Mouse (Mus musculus) effector memory CD4-positive, alpha-beta T cell, adult 7 months (primary cell): ENCODE data around the gene Dnajc22. TPM values are rescaled to one million over a fixed set of nuclear protein-coding genes. Genes with fewer than 3 reads are reported as not detected.

Experiments
- polyA plus RNA-seq: library from polyadenylated mRNA; unstranded; fragments of 100-300 nt; shearing (Covaris generic); gene quantifications from one replicate; pipeline ENCODE4 v1.2.1, GENCODE M21; 2017

Dnajc22 gene
- polyA plus RNA-seq: 0.33 TPM

DNA sequence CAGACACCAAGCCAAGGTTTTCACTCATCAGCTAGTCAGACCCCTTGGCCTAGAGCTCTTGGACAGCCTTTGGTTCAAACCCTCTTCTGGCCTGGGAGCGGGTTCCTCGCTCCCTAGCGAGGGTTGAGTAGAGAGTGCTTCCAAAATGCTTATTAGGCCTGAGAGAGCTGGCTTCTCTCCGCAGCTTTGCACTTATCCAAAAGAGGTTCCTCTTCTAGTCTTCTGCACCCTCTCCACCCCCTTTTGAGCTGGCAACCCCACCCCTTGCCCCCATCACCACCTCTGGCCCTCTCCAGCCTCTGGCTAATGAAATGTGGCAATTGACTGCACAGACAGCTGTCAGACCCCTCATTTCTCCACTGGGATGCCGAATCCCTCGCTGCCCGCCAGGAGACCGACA, at the start of gene Dnajc22:
Gene Dnajc22, plus strand, starts transcription at position 301 of the 400 bp plus-strand sequence.

DNA sequence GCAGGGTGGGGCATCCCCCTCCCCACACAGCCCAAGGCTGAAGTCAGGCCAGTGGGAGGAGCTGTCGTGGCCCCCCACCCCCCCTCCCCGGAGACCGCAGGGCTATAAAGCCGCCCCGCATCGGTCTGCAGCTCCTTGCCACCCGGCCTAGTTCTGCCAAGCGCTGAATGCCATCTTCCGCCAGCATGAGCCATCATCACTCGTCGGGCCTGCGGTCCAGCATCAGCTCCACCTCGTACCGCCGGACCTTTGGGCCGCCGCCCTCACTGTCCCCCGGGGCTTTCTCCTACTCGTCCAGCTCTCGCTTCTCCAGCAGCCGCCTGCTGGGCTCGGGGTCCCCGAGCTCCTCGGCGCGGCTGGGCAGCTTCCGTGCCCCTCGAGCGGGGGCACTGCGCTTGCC, 37.9 kb upstream of the Dnajc22 start, which contains the start of gene Prph:
Gene Prph, plus strand, starts transcription at position 135 of the 400 bp plus-strand sequence.

DNA sequence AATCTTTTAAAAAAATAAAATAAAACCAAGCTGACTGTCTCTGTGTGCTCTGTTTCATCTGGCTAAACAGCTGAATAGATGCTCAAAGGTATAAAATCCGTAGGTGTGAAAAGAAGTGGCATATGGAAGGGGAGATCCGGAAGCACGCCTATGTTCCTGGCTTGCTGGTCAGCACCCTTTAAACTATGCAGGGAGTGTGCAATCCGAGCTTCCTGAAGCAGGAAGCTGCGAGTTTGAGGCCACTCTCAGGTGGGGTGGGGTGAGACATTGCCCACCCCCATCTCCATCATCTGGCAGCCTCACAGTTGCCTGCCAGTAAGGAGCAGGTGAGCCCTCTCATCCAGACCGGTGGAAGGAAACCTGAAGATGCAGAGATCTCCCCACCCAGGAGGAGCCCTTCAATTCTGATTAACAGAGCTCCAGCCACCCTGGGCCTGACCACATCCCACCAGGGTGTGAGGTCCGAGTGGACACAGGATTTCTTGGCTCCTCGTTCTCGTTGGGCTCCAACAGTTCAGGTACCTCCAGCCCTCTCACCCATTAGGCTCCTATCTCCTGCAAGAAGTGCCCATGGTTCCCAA, 18.9 kb upstream of the Dnajc22 start, which contains the start of gene Troap:
Gene Troap, plus strand, starts transcription at position 557 of the 581 bp plus-strand sequence.

DNA sequence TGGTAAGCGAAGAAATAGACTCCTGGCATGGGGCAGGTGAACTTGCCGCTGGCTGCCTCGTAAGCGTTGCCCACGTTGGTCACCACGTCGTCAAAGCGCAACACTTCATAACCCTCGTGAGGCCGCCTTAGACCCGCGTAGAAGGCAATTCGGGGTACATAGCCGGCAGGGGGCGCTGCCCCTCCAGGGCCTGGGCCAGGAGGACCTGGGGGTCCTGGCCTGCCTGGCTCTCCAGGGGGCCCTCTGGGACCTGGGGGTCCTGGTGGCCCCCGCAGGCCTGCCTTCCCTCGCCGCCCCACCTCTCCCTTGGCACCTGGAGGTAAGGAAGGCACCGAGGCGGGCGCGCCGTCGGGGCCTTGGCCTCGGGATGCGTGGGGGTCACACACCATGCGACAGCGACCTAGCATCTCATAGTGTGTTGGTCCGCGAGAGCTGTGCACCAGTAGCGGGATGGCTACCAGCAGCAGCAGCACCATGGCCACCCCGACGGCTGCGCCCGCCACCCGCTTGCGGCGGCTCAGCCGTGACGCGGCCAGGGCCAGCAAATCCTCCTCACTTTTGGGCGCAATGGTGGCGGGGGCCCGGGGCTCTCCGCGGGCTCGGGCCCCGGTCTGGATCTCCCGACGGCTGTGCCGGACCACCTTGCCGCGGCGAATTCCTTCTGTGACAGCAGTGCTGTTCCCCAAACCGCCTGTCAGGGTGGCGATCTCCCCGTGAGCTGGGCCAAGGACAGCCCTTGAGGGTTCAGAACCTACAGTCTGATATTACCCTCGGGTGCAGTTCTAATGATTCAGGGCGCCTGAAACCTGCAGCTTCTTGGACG, 5.5 kb upstream of the Dnajc22 start, which contains the start of gene C1ql4:
Gene C1ql4, minus strand, starts transcription at position 565 of the 823 bp plus-strand sequence.

DNA sequence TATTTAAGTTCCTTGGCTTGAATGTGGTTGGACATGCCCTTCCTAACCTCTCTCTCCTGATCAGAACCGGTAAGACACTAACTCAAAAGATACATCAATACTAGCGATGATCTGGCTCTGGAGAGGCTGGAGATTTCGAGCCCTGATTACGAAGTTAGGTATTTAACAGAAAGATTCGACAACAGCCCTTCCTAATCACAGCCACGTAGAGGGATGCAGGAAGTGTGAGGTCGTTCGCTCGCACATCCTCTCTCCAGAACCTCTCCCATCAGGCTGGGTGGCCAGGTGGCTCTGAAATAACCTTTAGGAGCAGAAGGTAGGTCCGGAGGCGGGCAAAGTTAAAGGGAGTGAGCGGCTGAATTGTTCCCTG, 32.7 kb downstream of the Dnajc22 start, which contains the start of gene Spats2:
Gene Spats2, plus strand, starts transcription at position 206 of the 370 bp plus-strand sequence.

Other genes starting within 250 kb of the Dnajc22 start
- gene Kmt2d, start 222.0 kb upstream of the Dnajc22 start, polyA plus RNA-seq: 21.8 TPM
- gene Rhebl1, start 198.6 kb upstream of the Dnajc22 start, polyA plus RNA-seq: 29.6 TPM
- 0.09 TPM for gene Dhh, start 194.6 kb upstream of the Dnajc22 start, polyA plus RNA-seq
- gene Lmbr1l, start 174.9 kb upstream of the Dnajc22 start, polyA plus RNA-seq: 95.0 TPM
- gene Tuba1b, start 158.6 kb upstream of the Dnajc22 start, polyA plus RNA-seq: 267 TPM
- not detected for gene Gm49450, start 139.6 kb upstream of the Dnajc22 start, polyA plus RNA-seq
- 205 TPM for gene Tuba1a, start 139.5 kb upstream of the Dnajc22 start, polyA plus RNA-seq
- 35.8 TPM for gene Tuba1c, start 63.3 kb upstream of the Dnajc22 start, polyA plus RNA-seq
- not detected for gene Prph, start 38.0 kb upstream of the Dnajc22 start, polyA plus RNA-seq
- gene Troap, start 18.6 kb upstream of the Dnajc22 start, polyA plus RNA-seq: not detected
- gene C1ql4, start 5.4 kb upstream of the Dnajc22 start, polyA plus RNA-seq: not detected
- gene Spats2, start 32.7 kb downstream of the Dnajc22 start, polyA plus RNA-seq: 1.3 TPM
- 1.5 TPM for gene Kcnh3, start 131.7 kb downstream of the Dnajc22 start, polyA plus RNA-seq
- gene Mcrs1, start 158.8 kb downstream of the Dnajc22 start, polyA plus RNA-seq: 71.0 TPM
- gene Prpf40b, start 201.9 kb downstream of the Dnajc22 start, polyA plus RNA-seq: 12.8 TPM
- 0.20 TPM for gene Fam186b, start 202.7 kb downstream of the Dnajc22 start, polyA plus RNA-seq